Mouse (Mus musculus) heart, adult 9 months (tissue): Measurements from ENCODE around the gene Treh.
"Not testable (repeated sequence)": the region's sequence is repeated elsewhere in the genome, so short reads cannot be mapped to it uniquely, and the experiment has no call there.

Experiments
- DNase-seq, 2 experiments: peaks; one replicate each; pipeline ENCODE4 v3.0.0; 2022; ENCODE audit warnings: low spot score in 2 of 2

Treh gene

DNA sequence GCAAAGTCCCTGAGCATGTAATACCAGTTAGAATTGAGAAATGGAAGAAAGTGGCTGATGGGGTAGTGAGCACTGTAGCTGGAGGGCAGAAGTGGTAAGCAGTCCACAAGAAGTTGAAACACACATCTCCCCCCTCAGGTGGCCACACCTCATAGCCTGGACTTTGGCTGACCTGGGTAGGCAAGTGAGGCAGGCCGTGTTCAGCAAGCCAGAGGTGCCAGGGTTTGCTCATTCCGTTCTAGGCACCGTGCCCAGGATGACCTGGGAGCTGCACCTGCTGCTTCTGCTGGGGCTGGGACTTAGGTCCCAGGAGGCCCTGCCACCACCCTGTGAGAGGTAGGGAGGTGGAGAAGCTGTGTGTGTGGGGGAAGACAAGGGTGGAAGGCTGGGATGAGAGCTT is at the start of gene Treh:
Gene Treh (plus strand): TSS at position 229 of the 400 bp plus-strand sequence.
- DNase-seq, result no peak

DNA sequence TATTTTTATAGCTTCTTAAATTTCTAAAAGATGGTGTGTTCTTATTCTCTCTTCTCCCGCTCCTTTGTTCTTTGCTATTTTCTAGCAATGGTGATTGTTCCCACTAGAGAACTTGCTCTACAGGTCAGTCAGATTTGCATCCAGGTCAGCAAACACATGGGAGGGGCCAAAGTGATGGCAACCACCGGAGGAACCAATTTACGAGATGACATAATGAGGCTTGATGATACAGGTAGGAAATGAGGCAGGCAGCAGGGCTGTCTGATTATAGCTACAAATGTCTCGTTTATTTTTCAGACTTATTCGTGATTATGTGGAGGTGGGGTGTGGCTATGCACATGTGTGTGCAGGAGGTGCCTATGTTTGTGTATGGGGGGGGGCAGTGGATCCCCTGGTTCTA is 48.6 kb upstream of the Treh start:
- DNase-seq, result no peak

DNA sequence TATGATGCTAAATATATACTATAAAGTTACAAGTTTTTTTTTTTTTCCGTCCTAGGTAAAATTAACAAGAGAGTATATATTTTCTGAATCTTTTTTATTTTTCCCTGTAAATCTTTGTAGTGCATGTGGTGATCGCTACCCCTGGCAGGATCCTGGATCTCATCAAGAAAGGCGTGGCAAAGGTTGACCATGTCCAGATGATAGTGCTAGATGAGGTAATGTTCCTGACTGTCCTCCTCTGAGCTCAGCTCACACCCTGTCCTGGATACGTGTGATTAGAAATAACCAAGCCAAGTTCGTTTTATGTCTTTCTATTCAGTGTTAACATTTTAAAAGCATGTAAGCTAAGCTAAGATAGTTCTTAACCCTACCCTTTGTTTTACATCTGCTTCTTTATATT is 46.8 kb upstream of the Treh start:
- no peak for DNase-seq

DNA sequence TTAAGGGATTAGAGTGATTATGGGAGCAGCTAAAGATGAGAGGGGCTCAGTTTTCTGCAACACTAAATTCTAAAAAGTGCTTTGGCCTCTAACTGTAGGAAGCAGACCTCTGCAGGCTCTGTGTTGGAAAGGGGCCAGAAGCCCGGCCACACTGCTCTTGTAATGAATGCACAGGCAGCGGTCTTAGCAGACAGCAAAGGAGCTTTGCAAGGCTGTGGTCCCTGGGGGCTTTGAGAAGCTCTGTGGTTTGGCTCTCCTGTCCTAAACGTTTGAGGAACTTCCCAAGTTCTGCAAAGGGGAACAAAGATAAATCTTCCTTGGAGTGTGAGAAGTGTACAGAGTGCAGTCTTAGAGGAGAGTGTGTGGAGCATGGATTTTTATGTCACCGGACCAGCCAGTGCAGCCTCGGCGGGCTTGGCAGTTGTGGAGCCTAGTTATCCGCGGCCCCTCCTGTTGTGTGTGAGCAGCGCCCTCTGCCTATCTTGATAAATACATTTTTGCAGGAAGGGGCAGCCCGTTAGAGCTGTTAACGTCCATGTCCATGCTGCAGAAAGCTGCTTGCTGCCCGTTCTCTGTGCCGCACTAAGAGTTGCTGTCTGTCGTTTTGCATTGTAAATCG is 35.4 kb upstream of the Treh start:
- DNase-seq, result peak; percentile 41 to 43

DNA sequence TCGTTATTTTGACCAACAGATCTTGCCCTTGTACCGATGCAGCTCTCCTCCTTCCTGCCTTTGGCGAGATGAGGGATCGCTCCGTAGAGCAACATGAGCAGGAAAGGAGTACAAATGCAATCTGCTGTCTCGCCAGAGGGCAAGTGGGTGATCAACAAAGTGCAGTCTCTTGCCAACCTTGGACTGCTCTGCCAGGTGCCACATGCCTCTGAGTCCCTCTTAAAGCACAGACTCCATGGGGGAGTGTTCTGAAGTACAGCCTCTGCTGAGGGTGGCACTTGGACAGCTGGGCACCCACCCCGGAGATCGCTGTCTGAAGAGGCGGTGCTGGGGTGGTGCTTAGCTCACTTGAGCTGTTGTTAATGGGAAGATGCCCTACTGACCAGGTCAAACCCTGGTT is 34.3 kb upstream of the Treh start:
- peak; percentile 29 to 43 for DNase-seq

DNA sequence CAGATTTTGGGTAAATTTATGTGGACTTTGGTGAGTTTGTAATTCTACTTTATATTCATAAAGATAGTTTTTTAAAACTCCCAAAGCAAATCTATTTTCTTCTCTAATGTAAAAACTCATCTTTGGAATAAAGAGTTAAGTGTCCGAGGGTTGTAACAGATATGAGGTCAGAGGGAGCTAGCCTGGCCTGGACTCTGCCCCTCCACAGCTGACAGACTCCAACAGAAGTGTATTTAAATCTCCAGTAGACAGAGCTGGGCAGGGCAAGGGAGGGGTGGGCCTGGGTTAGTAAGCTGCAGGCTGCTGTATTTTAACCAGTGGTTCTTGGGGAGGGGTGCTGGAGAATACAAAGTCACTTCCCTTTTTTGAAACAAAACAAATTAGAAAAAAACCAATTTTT is 33.0 kb upstream of the Treh start:
- DNase-seq, result not testable (repeated sequence)

DNA sequence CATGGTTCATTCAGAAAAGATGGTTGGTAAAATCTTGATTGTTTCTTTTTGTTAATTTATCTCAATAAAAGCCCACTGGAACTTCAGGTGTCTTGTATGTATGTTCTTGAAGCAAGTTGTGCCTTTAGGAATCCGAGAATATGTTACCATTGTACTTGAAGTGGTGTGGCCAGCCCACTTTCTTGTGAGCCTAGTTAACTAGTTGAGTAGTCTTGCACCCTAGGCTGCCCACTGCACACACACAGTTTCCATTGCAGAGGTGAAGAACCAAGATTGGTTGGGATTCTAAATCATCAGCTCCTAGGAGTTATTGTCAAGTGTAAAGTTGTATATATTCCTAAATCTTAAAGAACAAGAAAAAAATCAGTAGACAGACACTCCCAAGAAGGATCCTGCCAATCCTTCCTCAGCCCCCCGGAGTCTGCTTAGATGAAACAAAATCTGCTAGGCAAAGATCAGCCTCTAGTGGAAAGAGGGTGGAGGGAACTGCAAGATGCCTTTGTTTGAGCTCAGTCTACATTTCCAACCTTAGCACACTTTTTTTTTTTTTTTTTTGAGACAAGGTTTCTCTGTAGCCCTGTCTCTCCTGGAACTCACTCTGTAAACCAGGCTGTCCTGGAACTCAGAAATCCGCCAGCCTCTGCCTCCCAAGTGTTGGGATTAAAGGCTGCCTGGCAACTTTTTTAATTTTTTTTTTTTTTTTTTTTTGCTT is 32.2 kb upstream of the Treh start:
- no peak for DNase-seq

DNA sequence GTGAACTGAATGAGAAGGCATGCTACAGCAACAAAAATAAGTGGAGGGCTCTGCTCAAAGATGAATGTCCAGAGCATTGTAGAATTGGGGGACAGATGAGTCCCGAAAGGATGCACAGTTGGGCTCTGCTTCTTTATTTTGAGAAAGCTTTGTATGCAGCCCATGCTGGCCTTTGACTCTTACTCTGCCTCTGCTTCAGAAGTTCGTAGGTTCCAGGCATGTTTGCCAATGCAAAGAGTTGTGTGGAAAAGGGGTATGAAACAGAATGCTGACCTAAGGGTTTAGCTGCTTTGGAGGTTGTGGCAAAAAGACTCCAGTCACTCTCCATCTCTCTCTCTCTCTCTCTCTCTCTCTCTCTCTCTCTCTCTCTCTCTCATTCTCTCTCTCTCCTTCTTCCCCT is 31.4 kb upstream of the Treh start:
- no peak for DNase-seq

DNA sequence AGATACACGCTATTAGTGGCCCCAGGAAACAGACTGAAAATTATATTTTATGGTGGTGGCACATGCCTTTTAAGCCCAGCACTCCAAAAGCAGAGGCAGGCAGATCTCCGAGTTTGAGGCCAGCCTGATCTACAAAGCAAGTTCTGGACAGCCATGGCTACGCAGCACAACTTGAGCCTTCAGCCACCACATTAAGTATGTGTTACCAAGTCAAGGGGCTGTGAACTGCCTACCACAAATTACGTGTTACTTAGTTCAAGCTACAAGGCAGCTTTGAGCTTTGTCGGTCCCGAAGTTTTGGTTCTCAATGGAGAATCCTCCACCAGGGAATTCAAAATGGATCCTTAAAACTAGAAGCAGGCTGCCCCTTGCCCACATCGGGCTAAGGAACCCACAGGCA is 29.9 kb upstream of the Treh start:
- no peak for DNase-seq

DNA sequence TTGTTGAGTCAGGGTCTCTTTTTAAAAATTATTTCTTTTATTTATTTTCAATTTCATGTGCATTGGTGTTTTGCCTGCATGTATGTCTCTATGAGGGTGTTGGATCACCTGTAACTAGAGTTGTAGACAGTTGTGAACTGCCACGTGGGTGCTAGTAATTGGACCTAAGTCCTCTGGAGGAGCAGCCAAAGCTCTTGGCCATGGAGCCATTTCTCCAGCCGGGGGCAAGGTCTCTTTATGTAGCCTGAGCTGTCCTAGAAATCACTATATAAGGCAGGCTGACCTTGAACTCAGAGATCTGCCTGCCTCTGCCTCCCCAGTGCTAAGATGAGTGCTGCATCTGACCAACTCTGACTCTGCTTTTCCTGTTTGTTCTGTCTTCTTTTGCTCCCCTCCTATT is 28.8 kb upstream of the Treh start:
- DNase-seq, result no peak

DNA sequence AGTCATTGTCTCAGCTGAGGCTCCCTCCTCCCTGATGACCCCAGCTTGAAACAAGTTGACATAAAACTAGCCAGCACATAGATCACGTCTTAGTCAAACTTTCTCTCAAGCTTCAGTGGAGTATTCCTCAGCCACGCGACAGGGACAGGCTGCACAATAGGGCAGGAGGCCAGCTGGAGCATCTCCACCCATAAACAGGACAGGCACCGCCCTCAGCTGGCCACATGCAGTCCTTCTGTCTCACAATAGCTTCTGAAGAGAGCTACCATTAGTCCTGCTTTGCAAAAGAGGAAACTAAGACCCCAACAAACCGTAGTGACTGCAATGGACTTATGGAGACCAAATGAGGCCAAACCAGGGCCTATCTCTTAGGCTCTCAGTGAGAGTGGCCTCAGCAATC is 27.6 kb upstream of the Treh start:
- DNase-seq, result peak; percentile 52 to 77

DNA sequence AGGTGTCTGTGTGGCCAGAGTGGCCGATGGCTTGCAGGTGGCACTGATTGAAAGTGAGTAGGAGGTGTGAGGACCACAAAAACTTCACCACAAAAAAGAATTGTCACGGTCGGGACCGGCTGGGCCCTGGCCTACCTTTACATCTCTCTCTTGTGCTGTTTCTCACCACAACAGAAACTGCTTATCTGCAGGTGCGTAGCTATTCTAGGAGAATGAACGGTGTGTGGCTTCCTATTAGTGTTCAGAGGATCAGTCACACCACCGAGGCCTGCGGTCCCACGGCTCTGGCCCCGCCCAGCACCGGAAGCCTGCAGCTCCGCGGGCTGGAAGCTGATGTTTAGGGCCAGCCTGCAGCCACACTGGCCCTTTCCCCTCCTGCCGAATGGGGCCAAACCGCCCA is 27.1 kb upstream of the Treh start:
- DNase-seq, result peak in 1 of 2 experiments; percentile 27

DNA sequence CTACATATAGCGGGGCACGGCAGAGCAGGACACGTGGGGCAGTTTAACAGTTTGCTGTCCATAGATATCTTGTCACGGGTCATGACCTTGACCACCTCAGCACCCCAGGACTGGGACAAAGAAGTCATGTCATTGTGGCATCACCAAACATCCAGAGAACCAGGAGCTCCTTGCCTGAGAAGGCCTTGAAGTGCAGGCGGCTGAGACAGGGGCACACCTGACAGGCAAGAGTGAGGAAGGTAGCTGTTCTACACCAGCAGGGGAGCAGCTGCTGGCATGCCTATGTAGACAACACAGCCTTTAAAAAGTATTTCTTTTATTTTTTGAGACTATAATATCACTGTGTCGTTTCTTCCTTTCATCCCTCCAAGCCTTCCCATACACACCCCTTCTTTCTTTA is 26.7 kb upstream of the Treh start:
- DNase-seq, result no peak

DNA sequence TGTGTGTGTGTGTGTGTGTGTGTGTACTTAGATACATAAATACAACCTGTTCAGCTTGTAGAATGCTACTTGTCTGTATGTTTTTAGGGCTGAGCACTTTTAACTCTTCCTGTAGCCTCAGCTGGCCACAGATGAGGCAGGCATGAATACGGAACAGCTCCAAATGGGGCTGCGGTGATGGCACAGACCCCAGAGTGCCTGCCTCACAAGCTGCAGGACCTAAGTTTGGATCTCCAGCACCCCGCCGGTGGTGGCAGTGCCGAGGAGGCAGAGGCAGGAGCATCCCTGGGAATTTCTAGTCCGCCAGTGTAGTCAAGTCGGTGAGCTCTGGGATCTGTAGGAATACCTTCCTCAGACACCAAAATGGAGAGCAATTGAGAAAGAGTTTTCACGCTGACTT is 26.0 kb upstream of the Treh start:
- no peak for DNase-seq

DNA sequence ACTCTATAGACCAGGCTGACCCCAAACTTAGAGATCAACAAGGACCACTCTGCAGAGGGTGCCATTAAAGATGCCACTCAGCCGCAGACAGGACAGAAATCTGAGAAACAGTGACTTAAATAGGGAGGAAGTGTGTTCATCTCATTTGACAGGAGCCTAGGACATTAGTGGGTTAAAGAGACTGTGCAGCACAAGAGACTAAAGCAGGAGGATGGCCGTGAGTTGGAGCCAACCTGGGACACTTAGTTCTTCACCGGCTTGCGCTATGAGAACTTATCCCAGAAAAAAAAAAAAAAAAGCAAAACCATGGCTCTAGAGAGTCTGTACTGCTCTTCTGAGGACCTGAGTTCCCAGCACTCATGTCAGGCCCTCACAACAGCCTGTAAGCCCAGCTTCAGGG is 25.4 kb upstream of the Treh start:
- DNase-seq, result no peak

DNA sequence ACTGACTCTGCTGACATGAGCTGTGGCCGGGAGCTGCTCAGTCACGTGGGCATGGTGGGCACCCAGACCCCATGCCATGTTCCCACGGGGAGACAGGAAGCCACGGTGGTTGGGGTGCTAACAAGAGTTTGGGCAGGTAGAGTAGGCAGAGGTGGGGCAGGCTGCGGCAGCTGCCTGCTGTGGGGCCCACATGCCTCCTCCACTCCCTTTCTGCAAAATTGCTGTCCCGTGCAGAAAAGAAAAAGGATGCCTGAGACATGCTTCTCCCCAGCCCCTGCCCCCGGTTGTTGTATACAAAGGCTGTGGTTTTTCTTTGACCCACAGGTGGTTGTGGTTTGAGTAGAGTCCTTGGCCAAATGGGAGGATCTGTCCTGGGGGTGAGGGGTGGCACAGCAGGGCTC is 24.2 kb upstream of the Treh start:
- DNase-seq, result no peak

DNA sequence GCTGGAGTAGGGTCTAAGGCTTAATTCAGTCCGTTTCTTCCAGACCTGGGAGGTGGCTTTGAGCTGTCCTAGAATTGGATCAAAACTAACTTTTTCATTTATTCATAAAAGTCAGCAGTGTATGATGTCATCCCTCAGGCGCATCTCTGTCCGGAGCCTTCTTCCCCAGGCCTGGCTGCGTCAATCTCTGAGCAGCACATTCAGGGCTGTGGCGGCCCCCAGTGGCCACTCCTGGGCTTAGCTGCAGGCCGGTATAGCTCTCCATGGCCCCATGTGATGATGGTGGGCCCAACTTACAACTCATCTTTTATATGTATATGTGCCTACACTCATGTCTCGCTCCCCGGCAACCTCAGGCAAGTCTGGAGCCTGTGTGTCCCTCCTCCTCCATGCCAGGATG is 21.0 kb upstream of the Treh start:
- DNase-seq, result peak; percentile 59 to 62

DNA sequence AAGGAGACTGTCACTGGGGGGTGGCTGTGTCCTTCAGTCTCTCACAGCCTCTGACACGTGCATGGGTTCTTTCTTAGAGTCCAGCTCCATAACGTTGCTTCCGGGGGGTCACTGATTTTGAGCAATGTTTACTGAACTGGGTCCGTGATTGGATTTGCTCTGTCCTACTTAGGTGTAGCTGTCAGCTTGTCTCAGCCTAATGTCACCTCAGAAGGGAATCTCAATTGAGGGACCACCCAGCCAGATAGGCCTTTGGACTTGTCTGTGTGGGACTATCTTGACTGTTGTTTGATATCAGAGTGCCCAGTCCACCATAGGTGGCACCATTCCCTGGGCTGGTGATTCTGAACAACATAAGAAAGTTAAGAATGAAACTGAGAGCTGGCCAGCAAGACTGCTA is 19.1 kb upstream of the Treh start:
- DNase-seq, result no peak

DNA sequence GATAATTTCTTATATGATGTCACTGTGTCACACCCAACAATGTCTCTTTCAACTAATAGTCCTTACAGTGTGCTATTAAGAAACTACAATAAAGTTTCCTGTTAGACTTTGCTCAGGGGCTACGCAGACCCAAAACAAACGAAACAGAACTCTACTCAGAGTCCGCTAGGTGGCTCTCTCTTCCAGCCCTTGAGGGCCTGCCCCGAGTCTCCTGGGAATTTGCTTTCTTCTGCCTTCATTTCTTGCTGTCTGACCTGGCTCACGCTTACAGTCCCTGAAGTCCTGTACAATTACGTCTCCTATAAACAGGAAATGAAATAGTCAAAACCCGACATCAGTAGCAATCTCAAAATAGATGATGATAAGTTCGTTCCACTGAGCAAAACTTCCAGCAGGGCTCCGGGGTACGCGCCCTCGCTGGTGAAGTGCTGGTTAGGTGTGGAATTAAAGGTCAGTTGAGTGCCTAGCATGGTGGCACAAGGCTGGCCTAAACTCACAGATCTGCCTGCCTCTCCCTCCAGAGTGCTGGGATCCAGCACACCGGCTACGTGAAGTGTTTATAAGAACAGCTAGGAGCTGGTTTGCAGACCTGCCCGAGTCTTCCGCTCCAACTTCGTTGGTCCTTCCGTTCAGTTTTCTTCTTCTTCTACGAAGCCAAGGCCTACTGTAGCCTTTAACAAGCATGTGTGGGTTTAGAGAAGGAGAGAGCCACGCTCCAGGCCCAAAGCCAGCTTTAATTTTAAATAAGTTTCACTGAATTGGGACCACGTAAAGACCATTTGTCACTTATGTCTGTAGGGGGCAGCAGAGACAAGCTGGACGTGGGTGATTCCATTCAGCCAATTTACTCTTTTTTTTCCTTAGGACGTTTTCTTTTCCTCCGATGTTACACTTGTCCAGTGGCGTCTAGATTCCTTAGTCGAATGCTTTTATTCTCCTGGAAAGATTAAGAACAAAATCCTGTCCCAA is 17.7 kb upstream of the Treh start:
- peak; percentile 60 to 77 for DNase-seq

DNA sequence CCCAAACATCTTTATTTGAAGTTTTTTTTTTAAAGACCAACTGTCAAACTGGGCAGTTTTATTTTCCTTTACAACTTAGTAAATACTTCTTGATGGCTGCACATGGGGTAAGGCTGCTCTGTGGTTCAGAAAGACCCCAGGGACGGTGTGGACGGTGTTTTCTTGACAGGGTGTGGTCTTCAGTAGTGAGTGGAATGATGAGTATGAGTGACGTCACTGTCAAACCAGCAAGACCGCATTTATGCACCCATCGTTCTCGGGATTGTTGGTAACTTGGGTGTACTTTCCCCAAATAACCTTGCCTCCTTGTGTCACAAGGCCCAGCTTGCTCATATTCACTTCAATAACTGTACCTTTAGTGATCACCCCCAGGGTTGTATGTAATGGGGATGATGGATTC is 9.3 kb upstream of the Treh start:
- no peak for DNase-seq

DNA sequence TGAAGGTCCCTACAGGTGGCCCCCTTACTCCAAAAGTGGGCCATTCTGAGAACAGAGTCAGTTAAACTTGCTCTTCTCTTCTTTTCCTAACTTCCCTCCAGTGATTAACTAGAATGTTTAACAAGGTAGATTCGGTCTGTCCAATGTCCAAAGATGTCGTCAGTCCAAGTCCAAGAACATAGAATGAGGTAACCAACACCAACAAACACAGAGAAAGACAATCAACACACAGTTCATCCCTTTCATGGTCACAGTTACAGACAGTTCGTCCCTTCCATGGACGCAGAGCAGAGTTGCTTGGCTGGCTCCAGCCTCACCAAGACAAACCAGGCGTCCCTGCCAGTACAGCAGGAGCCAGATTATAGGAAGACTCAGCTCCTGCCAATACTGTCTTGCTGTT is 1.6 kb upstream of the Treh start:
- DNase-seq, result no peak

DNA sequence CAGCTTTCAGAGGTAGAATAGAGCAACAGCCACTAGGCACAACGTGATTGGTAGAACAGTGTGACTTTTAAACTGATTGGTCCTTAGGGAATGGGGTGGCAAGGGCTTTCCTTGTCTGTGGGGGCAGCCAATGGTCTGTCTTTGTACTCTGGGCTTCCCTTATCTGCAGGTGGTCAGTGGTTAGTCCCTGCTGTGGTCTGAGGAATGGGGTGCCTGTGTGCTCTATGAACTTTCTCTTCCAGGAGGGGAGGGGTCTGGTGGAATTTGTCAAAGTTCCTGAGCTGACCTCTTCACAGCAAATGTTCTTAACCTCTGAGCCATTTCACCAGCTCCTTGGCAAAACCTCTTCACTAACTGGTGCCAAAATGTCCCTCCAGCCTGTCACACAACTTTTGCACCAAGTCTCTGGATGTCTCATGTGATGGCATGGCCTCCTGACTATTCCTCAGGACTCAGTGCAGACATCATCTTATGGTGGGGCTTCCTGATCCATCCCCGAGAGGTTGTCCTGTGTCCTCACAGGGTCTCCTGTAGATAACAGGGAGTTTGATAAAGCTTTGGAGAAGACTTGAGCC is 655 bp upstream of the Treh start:
- no peak for DNase-seq
